Mouse (Mus musculus) stomach, postnatal 0 days (tissue): ENCODE results near the gene Arid1b. TPM values are rescaled to one million over a fixed set of nuclear protein-coding genes. Genes with fewer than 3 reads are reported as not detected.

Source experiments
- ATAC-seq: fragments of 200-750 bp; cut with Nextera tagmentation; 2 replicates; pipeline ENCODE4 v1.8.0; 2017; ENCODE audit not compliant: low FRiP score, low TSS enrichment
- DNase-seq: peaks from one replicate; pipeline ENCODE4 v3.0.0-alpha.2; 2016; ENCODE audit warnings: low spot score
- H3K27ac ChIP-seq: fragments of 300-500 bp; sonication (generic); replicated peaks from 2 replicates; pipeline ENCODE4 v1.5.1; 2014; ENCODE audit warnings: mild to moderate bottlenecking, control low read depth
- H3K27me3 ChIP-seq: fragments of 300-500 bp; sonication (generic); 2 replicates; pipeline ENCODE4 v1.6.1; 2014; ENCODE audit warnings: low read length; ENCODE audit not compliant: control insufficient read depth, insufficient read depth
- H3K36me3 ChIP-seq: fragments of 300-500 bp; sonication (generic); 2 replicates; pipeline ENCODE4 v1.6.1; 2014; ENCODE audit warnings: low read length, mixed read lengths; ENCODE audit not compliant: control insufficient read depth, insufficient read depth
- H3K4me1 ChIP-seq: fragments of 300-500 bp; sonication (generic); replicated peaks from 2 replicates; pipeline ENCODE4 v1.6.1; 2014; ENCODE audit warnings: antibody characterized with exemption; ENCODE audit not compliant: control insufficient read depth, insufficient read depth
- H3K4me2 ChIP-seq: fragments of 300-500 bp; sonication (generic); replicated peaks from 2 replicates; pipeline ENCODE4 v1.6.1; 2014; ENCODE audit warnings: low read depth, mild to moderate bottlenecking, control low read depth, moderate library complexity
- H3K4me3 ChIP-seq: fragments of 300-500 bp; sonication (generic); 2 replicates; pipeline ENCODE4 v1.5.1; 2014; ENCODE audit warnings: low read depth, low read length, control low read depth
- H3K9ac ChIP-seq: fragments of 300-500 bp; sonication (generic); 2 replicates; pipeline ENCODE4 v1.6.1; 2014; ENCODE audit warnings: mild to moderate bottlenecking, low read length, control low read depth, mixed read lengths
- H3K9me3 ChIP-seq: fragments of 300-500 bp; sonication (generic); 2 replicates; pipeline ENCODE4 v1.6.1; 2016; ENCODE audit warnings: low read length; ENCODE audit not compliant: control insufficient read depth
- CTCF ChIP-seq: IDR thresholded peaks from 2 replicates; pipeline ENCODE4 v1.5.1; 2016; ENCODE audit warnings: antibody characterized with exemption, low read depth, mild to moderate bottlenecking, moderate library complexity
- EP300 ChIP-seq: optimal IDR thresholded peaks from 2 replicates; pipeline ENCODE3; 2016; ENCODE audit warnings: antibody characterized with exemption
- WGBS: fragments of 180-500 bp; shearing (Covaris S2); extraction: QIAGEN DNeasy Blood & Tissue Kit; methylation state at CpG from one replicate; pipeline ENCODE4 v1.1.7; 2014; 5-methylcytosine and 5-hydroxymethylcytosine counted together
- polyA plus RNA-seq: library from polyadenylated mRNA; unstranded; fragments of >200 nt; fragmentation: Nextera tagmentation; extraction: Ambion mirVana; gene quantifications from 2 replicates; pipeline ENCODE4 v1.2.1, GENCODE M21; 2015

Gene Arid1b
- polyA plus RNA-seq, 1 experiment from 2014 or later = 5.6 TPM

- H3K4me2 ChIP-seq = no peak overlapping the region
- H3K27ac ChIP-seq = no peak overlapping the region
- H3K9me3 ChIP-seq = no peaks in the 10 kb centered on the region
- DNase-seq (no peak), ATAC-seq (no peak)
- H3K27me3 ChIP-seq = no peaks in the 10 kb centered on the region
- TF ChIP-seq CTCF (no peak), EP300 (no peak)
- 80% methylated on average over 7 of the region's 7 CpGs for WGBS
- no peak overlapping the region for H3K4me3 ChIP-seq
- no peaks in the 10 kb centered on the region for H3K36me3 ChIP-seq
- peaks cover 3% of the 10 kb centered on the region; the same call in 1 of the 2 replicates for H3K4me1 ChIP-seq
- H3K9ac ChIP-seq = no peak overlapping the region
Observed at GRCm38 (mm10) chr17:5230063-5230462, 235.9 kb downstream of the Arid1b start.

- DNase-seq (no peak), ATAC-seq (peak; percentile 55; the same call in 1 of the 2 replicates)
- no peak overlapping the region for H3K9ac ChIP-seq
- no peaks in the 10 kb centered on the region for H3K36me3 ChIP-seq
- no peaks in the 10 kb centered on the region for H3K9me3 ChIP-seq
- H3K4me1 ChIP-seq = peaks cover 3% of the 10 kb centered on the region; the same call in 1 of the 2 replicates
- no peak overlapping the region for H3K4me2 ChIP-seq
- TF ChIP-seq CTCF (no peak), EP300 (no peak)
- WGBS = 38% methylated on average over 2 of the region's 2 CpGs
- no peaks in the 10 kb centered on the region for H3K27me3 ChIP-seq
- no peak overlapping the region for H3K4me3 ChIP-seq
- H3K27ac ChIP-seq = no peak overlapping the region
Observed at GRCm38 (mm10) chr17:5232180-5232579, 238.0 kb downstream of the Arid1b start.

- Histone ChIP-seq H3K4me3 (no peak overlapping the region), H3K27ac (no peak overlapping the region), H3K9ac (no peak overlapping the region), H3K9me3 (no peaks in the 10 kb centered on the region), H3K4me2 (no peak overlapping the region), H3K36me3 (no peaks in the 10 kb centered on the region), H3K27me3 (no peaks in the 10 kb centered on the region), H3K4me1 (peaks cover 7% of the 10 kb centered on the region; the same call in 1 of the 2 replicates)
- TF ChIP-seq CTCF (no peak), EP300 (no peak)
- 100% methylated on average over 1 of the region's 1 CpGs for WGBS
- ATAC-seq (no peak), DNase-seq (no peak)
Observed at GRCm38 (mm10) chr17:5233991-5234390, 239.9 kb downstream of the Arid1b start.

- Histone ChIP-seq H3K4me2 (no peak overlapping the region), H3K9ac (no peak overlapping the region), H3K9me3 (no peaks in the 10 kb centered on the region), H3K4me3 (no peak overlapping the region), H3K4me1 (peaks cover 7% of the 10 kb centered on the region; the same call in 1 of the 2 replicates), H3K36me3 (no peaks in the 10 kb centered on the region), H3K27ac (no peak overlapping the region), H3K27me3 (no peaks in the 10 kb centered on the region)
- DNase-seq = no peak
- no peak for TF ChIP-seq EP300
- ATAC-seq = no peak
- WGBS = 60% methylated on average over 9 of the region's 9 CpGs
Observed at GRCm38 (mm10) chr17:5235057-5235456, 240.9 kb downstream of the Arid1b start.

- Histone ChIP-seq H3K27ac (peak overlapping the region; percentile 35; the same call in 1 of the 2 replicates), H3K9ac (no peak overlapping the region), H3K36me3 (no peaks in the 10 kb centered on the region), H3K4me2 (no peak overlapping the region), H3K9me3 (no peaks in the 10 kb centered on the region), H3K4me3 (no peak overlapping the region), H3K4me1 (peaks cover 7% of the 10 kb centered on the region; the same call in 1 of the 2 replicates), H3K27me3 (no peaks in the 10 kb centered on the region)
- DNase-seq (no peak), ATAC-seq (peak; percentile 75)
- TF ChIP-seq CTCF (no peak), EP300 (no peak)
- 23% methylated on average over 3 of the region's 3 CpGs for WGBS
Observed at GRCm38 (mm10) chr17:5237765-5238164, 243.6 kb downstream of the Arid1b start.

- Histone ChIP-seq H3K9ac (no peak overlapping the region), H3K27me3 (no peaks in the 10 kb centered on the region), H3K36me3 (no peaks in the 10 kb centered on the region), H3K9me3 (no peaks in the 10 kb centered on the region), H3K4me3 (no peak overlapping the region), H3K27ac (peak overlapping the region; percentile 35), H3K4me2 (no peak overlapping the region), H3K4me1 (peaks cover 7% of the 10 kb centered on the region; the same call in 1 of the 2 replicates)
- DNase-seq = no peak
- 0 out of 2 replicates have a peak, but pooled peaks have one; percentile 32 for ATAC-seq
- 65% methylated on average over 16 of the region's 16 CpGs for WGBS
- TF ChIP-seq CTCF (no peak), EP300 (no peak)
Observed at GRCm38 (mm10) chr17:5238387-5239245, 244.5 kb downstream of the Arid1b start.
